Mouse (Mus musculus): Measurements from ENCODE around the gene Gm27027. TPM values are rescaled to one million over a fixed set of nuclear protein-coding genes. Genes with fewer than 3 reads are reported as not detected.

The Gm27027 gene
- polyA plus RNA-seq, 1 experiment from 2014 or later: not detected

GRCm38 (mm10) chr2:93907519-93908294, 88.4 kb downstream of the Gm27027 start:
- Histone ChIP-seq H3K27ac (peak overlapping the region; percentile 59), H3K4me3 (no peak overlapping the region), H3K4me1 (replicated peaks) (peaks cover 26% of the 10 kb centered on the region), H3K9ac (peak overlapping the region; percentile 11; the same call in 1 of the 2 replicates), H3K36me3 (no peaks in the 10 kb centered on the region), H3K9me3 (no peaks in the 10 kb centered on the region), H3K4me2 (no peak overlapping the region), H3K27me3 (no peaks in the 10 kb centered on the region)
- ATAC-seq (ENCODE audit: low FRiP score): peak; percentile 62; the same call in 1 of the 2 replicates
- 58% methylated on average over 9 of the region's 9 CpGs for WGBS

Other genes starting within 250 kb of the Gm27027 start
- gene Ext2, start 173.8 kb downstream of the Gm27027 start, polyA plus RNA-seq (2015; fragmentation: Nextera tagmentation; extraction: Ambion mirVana): 70.2 and 70.4 TPM in 2 replicates
- gene Accs, start 146.4 kb downstream of the Gm27027 start, polyA plus RNA-seq (2015; fragmentation: Nextera tagmentation; extraction: Ambion mirVana): 6.2 and 7.0 TPM in 2 replicates
- 0.34 and 0.35 TPM in 2 replicates for gene Accsl, start 127.2 kb downstream of the Gm27027 start, polyA plus RNA-seq (2015; fragmentation: Nextera tagmentation; extraction: Ambion mirVana)
- 5.3 and 6.4 TPM in 2 replicates for gene Gm13889, start 39.2 kb downstream of the Gm27027 start, polyA plus RNA-seq (2015; fragmentation: Nextera tagmentation; extraction: Ambion mirVana)
- 46.3 and 48.5 TPM in 2 replicates for gene Alkbh3, start 14.5 kb upstream of the Gm27027 start, polyA plus RNA-seq (2015; fragmentation: Nextera tagmentation; extraction: Ambion mirVana)
- 125 and 130 TPM in 2 replicates for gene Hsd17b12, start 161.6 kb upstream of the Gm27027 start, polyA plus RNA-seq (2015; fragmentation: Nextera tagmentation; extraction: Ambion mirVana)

All from hindbrain, embryonic 13.5 days (tissue).